Mouse (Mus musculus): ENCODE measurements around the gene A830031A19Rik.

A830031A19Rik gene

DNA sequence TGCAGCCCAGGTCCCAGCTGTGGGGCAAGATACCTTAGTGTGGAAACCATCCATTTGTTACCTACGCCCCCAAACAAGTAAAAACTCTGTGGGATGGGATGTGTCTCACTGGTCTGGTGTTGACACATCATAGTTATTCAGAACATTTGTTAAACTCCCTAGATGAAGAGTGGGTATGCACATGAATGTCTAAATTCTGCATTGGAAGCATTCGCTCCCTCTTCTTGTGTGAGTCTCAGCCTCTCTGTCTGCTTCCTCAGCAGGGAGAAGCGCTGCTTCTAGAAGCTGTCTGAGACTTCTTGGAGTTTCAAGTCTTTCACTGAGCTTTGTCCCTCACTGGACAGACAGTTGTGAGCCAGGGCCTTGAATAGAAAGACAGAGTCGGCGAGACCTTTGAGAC, 65.9 kb downstream of the A830031A19Rik start:
- no peak for DNase-seq (ENCODE audit: low spot score)

DNA sequence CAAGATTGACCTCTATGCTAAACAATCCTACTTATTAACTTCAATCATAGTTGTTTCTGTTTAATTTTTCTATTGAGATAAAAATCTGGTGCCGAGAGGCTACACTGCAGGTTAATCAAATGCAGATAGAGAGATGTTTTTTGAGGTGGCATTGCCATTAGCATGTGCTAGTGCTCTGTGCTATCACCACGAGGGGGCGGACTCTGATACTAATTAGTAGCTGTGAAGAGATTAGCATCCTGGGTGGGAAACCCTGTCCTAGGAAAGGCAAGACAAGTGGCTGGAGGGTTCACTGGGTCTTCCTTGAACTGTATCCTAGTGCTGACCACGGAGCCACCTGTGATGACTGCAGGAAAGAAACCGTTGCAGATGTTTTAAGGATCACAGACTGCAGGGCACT, 66.6 kb downstream of the A830031A19Rik start:
- DNase-seq (ENCODE audit: low spot score), result no peak

DNA sequence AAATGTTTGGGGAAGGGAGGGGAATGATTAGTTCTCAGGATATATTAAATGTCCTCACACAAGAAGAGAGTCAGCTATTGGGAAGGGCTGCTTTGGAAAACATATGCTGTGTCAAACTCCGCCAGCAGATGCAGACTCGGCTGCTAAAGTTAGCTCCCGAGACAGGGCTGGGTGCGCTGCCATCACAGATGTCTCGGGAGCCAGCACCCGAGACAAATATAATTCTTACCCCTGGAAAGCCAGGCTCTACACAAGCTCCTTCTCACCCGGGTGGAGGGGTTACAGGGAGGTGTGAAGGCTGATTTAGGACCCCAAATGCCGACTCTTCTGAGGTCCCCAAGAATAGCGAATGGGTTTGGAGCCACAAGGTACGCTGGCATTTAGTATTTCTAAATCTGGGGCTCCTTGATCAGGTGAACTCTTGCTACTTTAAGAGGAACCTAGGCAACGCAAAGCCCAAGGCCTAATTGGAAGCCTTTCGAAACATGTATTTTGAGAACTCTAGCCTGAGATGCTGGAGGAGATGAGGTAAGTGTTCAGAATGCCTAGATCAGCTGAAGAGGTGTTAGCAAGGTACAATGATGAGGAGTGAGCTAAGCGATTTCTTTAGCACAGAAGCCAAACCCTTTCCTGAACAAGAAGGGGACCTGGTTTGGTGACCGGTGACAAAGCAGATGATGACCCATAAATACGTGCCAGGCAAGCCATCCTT, 69.3 kb downstream of the A830031A19Rik start:
- DNase-seq (ENCODE audit: low spot score), result no peak

DNA sequence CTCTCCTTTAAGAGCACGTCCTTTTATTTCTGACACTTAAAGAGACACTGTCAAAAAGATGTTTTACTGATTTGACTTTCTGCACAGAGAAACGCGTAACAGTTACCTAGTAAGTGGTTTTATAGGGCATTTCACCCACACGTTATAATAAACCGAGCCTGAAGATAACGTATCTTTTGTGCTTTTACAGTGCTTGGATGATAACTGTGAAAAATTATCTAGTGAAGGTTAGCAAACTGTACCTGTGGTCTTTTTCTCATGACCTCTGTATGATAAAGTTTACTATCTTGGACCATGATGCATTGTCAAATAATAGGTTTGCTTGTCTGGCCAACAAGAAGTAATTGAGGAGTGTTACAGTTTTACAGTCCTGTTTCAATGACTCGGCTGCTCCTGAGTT, 74.2 kb downstream of the A830031A19Rik start:
- DNase-seq (ENCODE audit: low spot score), result no peak
